Mouse (Mus musculus): ENCODE data around the gene Minos1. TPM values are rescaled to one million over a fixed set of nuclear protein-coding genes. Genes with fewer than 3 reads are reported as not detected.

The Minos1 gene
- 174 and 186 TPM in 2 replicates for polyA plus RNA-seq (2012; rRNA removed)

DNA sequence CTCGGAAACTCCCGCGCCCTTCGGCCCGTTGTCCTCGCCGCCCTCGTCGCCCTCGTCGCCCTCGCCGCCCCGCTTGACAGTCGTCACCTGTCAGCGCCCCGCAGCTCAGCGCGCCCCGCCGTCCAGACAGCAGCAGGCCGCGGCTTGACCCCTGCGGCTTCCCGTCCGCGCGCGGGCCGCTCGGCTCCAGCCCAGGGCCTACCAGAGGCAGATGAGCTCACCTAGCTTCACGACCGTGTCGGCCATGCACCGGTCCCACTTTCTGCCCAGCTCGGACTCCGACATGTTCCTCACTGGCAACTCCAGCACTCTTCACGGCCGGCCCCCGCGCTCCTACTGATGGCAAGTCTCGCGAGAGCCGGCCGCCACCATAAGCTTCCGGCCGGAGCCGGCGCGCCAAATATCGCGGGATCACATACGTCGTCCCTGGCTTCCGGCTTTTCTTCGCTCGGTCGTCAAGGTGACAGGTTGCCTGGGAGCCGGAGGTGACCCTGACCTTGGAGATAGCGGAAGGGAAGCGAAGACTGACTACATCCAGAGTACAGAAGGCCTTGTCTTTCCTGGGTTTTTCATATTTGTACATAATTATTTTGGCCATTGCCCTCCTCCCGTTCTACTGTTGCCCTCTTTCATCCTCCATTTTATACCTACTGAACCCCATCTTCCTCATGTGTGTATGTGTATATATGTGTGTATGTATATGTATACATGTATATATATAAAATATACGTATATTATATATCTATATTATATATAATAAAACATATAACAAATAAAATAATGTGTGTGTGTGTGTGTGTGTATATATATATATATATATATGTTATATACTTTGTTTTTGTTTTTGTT, at the start of gene Minos1:
TSS of gene Minos1 (minus strand) at position 413 of the 849 bp plus-strand sequence.
- peak; percentile 96 for DNase-seq (ENCODE audit: low spot score)

DNA sequence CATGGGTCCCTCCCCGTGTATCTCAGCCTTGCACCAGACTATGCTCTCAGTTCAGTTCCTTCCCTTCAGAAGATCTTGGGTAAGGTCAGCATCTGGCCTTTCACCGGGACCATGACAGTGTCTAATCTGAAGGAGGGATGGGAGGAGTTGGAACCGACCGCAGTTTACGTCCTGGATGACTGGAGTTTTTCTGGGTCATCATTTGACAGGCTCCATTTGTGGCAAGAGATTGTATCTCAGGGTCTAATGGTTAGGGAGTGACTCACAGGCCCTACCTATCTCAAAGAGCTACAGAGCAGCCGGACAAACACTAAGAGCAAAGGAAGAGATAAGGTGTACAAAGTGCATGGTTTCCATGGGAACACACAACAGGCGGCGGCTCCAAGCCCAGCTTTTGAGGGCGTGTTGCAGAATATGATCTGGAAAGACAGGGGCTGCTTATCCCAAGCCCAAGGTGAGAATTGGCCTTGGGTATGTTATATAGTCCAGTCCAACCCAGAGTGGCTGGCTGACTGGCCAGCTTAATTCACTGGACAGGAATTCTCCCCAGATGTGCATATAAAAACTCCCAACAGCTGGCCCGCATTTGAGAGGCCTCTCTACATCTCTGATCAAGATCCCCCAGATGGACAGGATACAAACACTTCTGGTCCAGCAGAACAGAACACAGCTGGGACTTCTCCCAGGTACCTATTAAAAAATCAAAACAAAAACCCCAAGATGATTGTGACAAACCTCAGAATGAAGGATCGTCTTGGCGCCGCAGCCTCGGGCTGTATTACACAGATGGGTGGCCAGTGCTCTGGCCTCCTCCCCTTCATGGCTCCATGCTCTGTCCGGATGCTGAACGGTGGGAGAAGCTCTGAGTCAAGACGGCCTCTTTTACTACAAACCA, 49.1 kb upstream of the Minos1 start:
- no peak for DNase-seq (ENCODE audit: low spot score)

DNA sequence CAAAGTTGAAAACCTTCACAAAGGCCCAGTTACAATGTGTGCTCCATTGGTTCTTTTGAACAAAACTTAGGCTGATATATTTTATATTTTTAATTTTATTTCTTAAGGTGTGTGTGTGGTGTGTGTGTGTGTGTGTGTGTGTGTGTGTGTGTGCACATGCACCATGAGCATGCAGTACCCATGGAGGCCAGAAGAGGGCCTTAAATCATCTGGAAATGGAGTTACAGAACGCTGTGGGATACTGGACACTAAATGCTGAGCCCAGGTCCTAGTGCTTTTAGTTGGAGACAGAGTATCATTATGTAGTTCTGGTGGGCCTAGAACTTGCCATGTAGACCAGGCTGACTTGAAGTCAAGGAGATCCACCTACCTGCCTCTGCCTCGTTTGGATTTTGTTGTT, 48.3 kb upstream of the Minos1 start:
- DNase-seq (ENCODE audit: low spot score): no peak

DNA sequence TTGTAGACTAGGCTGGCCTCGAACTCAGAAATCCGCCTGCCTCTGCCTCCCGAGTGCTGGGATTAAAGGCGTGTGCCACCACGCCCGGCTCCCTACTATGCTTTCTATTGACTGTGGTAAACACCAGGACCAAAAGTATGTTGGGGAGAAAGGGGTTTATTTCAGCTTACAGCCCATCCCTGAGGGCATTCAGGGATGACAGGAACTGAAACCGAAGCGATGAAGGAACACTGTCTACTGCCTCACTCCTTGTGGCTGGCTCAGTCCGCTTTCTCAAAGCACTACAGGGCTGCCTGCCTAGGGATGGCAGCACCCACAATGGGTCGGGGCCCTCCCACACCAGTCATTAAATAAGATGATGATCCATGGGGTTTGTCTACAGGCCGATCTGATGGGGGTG, 47.5 kb upstream of the Minos1 start:
- DNase-seq (ENCODE audit: low spot score): no peak

DNA sequence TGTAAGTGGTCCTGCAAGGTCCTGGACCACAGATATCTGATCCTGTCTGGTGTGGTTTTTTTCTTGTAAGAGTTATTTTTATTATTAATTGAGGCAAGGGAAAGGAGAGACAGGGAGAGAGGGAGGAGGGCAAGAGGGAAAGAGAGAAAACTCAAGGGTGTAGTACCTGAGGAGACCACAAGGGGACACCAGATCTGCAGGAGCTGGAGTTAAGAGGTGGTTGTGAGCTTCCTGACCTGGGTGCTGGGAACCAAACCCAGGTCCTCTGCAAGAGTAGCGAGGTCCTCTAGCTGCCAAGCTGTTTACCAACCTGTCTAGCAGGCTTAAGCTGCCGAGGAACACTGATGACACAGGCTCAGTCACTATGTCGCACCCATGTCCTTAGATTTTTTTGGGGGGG, 47.0 kb upstream of the Minos1 start:
- DNase-seq (ENCODE audit: low spot score): no peak

DNA sequence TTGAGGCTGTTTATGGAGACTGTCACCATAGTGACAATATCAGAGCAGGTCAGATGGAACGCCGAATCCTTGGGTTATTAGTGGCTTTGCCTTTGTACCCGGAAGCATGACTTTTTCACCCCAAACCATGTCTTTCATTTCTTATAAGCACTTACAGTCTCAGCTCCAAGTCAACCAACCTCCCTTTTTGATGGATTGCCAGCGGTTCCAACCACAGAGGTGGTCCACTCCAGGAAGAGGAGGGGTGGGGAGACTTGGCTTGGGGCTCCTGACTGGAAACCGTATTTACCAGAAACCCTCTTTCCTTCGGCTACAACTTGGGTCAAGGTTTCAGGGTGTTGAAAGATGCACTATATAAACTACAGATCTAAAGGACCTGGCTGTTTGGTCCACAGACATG, 45.1 kb upstream of the Minos1 start:
- no peak for DNase-seq (ENCODE audit: low spot score)

DNA sequence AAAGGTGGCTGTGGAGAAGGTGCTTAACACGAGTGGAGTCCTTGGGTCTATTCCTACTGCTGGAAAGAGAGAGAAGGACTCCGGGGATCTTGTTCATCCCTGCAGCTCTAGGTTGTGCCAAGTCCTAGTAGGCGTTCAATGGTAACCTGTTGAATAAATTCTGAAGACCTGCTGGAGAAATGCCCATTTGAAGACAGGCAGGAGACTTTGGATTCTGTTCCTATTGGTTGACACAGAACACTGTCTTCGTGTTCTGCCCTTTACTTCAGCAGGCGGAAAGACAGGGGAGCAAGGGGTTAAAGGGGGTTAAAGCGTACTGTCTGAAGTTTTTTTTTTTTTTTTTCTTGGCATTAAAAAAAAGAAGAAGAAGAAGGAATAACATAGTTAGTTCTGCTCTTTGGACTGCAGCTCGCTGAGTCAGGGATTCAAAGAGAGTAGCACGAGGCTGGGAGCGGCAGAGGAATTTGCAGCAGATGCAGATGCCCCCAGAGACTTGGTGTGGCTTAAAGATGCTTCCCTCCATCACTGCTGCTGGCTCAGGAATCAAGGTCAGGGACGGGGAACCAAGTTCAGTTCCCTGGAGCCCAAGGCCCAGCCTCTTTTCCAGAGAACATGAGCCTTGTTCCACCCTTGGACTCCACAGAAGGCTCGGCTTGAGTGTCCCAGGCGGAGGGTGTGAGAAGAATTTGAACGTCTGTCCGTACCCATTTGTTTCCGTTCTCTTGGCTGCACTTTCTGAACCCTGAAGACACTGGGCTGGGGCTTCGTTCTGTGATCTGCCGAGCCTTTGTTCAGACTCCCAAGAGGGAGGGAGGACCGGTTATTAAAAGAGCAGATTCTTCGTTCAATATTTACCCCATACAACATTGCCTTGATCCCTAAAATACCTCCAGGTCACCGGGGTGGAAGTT, 44.4 kb upstream of the Minos1 start:
- DNase-seq (ENCODE audit: low spot score): no peak

DNA sequence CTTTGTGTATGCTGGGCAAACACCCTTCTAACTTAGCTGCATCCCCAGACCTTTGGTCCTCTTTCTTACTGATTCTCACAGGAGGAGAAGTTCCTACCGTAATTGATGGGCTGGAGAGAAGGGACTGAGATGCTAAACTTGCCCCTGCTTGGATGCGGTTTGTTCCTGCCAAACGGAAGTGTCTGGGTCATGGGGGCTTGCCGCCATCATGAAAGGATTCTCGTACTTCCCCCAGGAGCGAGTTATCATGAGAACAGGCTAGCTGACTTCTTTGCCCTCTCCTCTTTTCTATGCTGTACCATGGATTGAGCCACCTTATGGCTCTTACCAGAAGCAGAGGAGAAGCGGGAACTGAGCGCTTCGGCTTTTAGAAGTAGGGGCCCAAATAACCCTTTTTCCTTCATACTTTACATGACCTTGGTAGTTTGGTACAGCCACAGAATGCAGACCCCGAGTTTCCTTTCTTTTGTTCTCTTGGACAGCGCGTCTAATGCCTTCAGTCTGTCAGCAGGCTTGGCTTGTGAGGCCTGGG, 38.9 kb upstream of the Minos1 start:
- DNase-seq (ENCODE audit: low spot score): no peak

DNA sequence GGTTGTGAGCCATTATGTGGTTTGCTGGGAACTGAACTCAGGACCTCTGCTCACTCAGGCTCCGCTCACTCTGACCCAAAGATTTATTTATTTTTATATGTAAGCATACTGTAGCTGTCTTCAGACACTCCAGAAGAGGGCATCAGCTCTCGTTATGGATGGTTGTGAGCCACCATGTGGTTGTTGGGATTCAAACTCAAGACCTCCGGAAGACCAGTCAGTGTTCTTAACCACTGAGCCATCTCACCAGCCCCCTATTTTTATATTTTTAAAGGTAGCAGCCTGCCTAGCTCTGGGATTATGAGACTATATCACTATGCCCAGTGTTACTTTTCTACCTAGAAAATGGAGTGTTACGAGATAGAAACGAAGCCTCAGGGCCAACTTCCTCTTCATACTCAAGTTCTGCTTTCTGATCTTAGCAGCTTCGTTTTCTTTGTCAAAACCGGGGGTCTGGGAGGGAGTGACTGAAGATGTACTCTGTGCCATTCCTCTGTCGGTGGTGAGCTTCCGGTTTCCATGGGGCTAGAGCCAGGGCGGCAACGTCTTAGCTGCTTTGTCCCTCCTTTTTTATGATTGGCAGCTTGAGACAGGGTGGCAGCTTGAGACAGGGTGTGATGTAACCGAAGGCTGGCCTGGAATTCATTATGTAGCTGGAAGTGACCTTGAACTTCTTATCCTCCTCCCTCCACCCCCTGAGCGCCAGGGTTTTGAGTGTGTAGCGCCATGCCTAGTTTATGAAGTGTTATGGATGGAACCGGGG, 38.3 kb upstream of the Minos1 start:
- DNase-seq (ENCODE audit: low spot score): no peak

DNA sequence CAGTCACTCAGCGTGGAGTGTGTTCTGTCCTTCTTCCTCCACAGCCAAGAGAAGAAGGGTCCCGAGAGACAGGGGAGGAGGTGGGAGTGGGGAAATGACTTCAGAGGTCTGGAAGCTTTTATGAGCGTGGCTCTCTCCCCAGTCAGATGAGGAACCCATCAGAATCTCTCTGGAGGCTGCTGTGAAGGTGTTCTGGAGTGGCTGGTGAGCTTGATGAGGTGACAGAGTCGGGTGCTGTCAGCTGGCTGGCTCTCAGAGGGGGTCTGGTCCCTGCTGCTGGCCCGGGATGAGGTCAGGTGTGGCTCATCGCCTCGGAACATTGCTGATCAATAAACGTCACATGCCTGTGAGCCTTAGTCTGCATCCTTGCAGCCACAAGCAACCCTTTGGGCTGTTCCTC, 36.2 kb upstream of the Minos1 start:
- DNase-seq (ENCODE audit: low spot score): no peak

DNA sequence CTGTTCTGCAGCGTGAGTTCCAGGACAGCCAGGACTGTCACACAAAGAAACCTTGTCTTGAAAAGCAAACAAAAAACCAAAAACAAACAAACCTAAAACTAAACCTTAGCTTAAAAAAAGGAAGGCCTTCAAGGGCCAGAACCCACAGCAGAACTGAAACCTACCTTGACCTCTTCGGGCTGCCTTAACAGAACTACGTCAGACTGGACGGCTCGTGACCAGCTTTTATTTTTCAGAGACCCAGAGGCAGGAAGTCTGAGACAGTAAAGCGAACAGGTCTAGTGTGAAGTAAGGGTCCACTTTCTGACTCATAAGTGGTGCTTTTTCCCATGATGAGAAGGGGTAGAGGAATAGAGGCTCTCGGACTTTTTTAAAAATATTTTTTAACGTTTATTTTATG, 35.3 kb upstream of the Minos1 start:
- no peak for DNase-seq (ENCODE audit: low spot score)

DNA sequence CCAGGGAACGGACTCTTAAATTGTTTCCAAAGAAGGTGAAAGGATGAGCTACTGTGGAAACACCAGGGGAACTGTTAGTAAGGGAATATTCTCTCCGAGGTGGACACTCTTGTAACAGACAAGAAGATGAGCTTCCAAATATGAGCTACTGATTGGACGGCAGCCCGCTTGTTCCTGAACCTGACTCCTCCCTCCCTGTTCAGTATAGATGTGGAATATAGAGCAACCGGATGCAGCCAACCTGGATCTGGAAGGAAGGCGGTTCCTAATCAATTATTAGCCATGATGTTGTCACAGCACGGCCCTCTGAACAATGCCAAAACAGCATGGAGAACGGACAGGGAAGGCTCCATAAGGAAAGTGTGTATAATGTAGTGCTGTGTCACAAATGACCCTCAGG, 34.3 kb upstream of the Minos1 start:
- DNase-seq (ENCODE audit: low spot score): no peak

DNA sequence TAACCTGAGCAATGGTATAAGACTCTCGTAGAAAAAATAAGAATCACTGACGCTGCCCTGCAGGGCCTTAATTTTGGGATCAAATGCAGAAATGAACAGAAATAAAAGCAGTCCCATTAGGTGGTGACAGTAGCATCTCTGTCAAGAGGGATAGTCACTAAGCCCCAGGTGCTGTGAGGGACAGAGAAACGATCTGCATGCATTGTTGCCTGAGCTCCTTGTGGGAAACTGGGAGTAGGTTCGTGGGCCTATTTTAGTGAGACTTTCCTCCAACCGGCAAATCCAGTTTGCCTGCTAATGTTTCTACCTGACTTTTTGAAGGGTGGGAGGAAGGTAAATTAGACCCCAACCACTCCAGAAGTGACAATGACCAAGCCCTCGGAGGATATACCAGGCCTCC, 33.2 kb upstream of the Minos1 start:
- no peak for DNase-seq (ENCODE audit: low spot score)

DNA sequence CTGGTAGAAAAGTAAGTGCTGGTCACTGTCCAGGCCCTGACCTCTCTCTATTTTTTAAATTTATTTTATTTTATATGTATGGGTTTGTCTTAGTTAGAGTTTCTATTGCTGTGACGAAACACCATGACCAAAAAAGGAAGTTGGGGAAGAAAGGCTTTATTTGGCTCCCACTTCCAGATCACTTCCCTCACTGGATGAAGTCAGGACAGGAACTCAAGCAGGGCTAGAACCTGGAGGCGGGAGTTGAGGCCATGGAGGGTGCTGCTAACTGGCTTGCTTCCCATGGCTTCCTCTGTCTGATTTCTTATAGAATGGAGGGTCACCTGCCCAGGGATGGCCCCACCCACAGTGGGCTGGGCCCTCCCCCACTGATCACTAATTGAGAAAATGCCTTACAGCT, 30.2 kb upstream of the Minos1 start:
- no peak for DNase-seq (ENCODE audit: low spot score)

DNA sequence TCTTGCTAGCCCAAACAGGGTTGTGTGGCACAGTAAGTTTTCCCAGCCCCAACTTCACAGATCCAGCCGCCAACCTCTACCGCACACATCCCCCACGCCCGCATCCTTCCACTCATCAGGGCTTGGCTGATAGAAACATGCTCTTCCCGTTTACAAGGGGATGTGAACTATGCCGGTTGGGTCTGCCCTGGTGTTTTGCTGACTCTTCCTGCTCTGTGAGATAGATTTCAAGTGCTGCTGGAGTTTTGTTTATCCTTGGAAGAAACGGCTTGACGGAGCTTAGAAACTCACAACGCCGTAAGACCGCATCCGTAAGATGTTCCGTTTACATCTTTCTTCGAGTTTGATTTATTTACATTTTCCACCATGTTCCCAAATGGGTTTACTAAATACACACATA, 27.4 kb upstream of the Minos1 start:
- no peak for DNase-seq (ENCODE audit: low spot score)

DNA sequence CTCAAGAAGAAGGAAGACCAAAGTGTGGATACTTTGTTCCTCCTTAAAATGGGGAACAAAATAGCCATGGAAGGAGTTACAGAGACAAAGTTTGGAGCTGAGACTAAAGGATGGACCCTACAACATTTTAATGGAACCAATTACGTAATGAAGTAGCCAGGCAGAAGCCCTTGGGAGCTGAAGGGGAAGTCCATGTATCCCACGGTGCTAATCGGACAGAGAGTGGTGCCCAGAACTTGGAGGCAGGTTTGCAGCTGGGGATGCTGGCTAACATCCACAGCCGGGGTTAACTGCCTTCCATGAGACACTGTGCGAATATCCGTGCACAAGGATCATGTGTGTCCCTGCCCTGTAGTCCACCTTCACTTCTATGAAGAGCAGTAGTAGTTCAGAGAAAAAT, 25.6 kb upstream of the Minos1 start:
- DNase-seq (ENCODE audit: low spot score): no peak

DNA sequence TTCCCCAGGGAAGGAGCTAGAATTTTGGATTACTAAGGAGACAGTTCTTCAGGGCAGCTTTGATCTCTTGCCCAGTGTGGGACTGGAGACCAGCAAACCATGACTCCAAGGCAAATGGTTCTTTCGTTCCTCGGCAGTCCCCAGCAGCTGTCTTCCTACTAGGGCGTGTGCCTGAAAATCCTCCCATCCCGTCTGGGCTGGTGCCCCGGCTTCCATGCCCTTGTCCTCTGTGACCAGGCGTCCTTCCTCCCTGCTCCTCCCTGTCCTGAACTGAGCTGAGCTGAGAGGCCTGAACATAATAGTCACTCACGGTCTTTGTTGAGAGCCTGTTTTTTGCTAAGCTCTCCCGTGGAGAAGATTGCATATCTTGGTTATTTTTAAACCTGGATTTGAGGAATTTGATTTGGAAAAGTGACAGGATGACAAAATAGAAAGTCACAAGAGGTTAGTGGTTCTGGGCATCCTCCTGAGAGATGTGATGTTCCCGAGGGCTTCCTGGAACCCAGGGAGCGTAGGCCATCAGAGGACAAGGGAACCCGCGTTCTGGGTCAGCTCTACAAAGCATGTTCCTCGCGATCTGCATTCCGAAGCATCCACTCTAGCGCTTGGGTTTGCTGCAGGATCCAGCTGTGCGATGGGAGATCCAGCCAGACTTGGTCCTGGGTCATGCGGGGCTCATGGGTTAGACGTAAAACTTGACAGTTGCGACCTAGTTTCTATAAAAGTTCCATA, 23.8 kb upstream of the Minos1 start:
- no peak for DNase-seq (ENCODE audit: low spot score)

DNA sequence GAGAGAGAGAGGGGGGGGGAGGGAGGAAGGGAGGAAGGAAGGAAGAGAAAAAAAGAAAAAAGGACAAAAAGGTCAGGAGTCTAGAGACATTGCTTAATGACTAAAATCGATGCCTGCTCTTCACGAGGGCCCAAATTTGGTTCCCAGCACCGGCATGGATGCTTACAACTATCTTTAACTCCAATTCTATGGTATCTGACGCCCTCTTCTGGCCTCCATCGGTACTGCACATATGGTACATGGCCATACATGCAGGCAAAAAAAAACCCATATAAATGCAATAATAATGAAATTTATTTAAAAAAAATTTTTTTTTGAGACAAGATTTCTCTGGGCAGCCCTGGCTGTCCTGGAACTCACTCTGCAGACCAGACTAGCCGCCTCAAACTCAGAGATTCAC, 20.5 kb upstream of the Minos1 start:
- DNase-seq (ENCODE audit: low spot score): no peak

DNA sequence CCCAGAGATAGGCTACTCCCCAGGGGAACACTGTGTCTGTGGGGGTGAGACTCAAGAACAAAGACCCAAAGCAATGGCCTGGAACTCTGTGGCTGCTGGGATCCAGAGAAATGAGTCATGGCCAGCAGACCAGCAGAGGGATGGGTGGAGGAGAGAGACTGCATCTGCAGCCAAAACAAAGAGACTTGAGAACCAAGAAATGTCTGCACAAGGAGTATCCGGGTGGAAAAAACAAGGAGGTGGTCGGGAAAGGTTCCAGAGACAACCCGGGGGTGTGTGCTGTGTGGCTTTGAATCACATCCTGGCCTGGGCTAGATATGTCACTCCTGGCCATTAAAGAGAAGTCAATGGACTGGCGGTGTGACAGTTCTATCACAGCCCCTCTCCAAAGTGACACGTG, 15.8 kb upstream of the Minos1 start:
- no peak for DNase-seq (ENCODE audit: low spot score)

DNA sequence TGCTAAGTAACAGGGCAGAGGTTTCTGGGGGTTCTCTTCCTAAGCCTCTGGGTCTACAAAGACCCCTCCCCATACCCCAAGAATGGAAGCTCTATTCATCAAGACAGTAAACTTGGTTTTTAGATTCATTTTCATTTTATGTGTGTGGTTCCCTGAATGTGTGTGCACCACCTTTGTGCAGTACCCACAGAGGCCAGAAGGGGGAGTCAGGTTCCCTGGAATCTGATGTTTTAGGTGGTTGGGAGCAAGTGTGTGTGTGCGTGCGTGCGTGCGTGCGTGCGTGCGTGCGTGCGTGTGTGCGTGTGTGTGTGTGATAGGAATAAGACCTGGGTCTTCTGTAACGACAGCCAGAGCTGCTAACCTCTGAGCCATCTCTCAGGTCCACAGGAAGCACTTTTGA, 14.2 kb upstream of the Minos1 start:
- no peak for DNase-seq (ENCODE audit: low spot score)

All from urinary bladder, adult 2 months (tissue).